In genomic region chr13:20597307-20597706, GRCm38 (mm10) we compare ENCODE assay signal across 16 mouse cellular contexts.
DNase-seq lines count a peak whose midpoint lies in the region; ATAC-seq and TF ChIP-seq lines count a peak whose summit lies in the region.
"Had no signal": no experiment of that assay in that cellular context is flagged by ENCODE, and none has a peak within 500 bp of the region (broad histone marks: within the 10 kb centered on the region; RNA-seq: fewer than 3 reads in every experiment).

No protein-coding gene starts in this region.

- no peak for ATAC-seq in monocyte, adult 5-6 weeks (replicated peaks; ENCODE audit: insufficient number of reproducible peaks, low FRiP score, low TSS enrichment, poor library complexity, severe bottlenecking)
- ATAC-seq: CD4-positive, CD25-positive, alpha-beta regulatory T cell, adult 4 months had no signal

- no peak for TF ChIP-seq CTCF in left cerebral cortex, adult 2 months (IDR thresholded peaks at IDR 0.05)

- peak; percentile 30 for DNase-seq in cerebellum, adult 11-12 months
- DNase-seq in cerebellum, adult 11 months = no peak
- peak in 1 of 2 experiments; percentile 24 for DNase-seq in left cerebral cortex, adult 2 months (ENCODE audit: extremely low spot score in 1 of 2, low spot score in 2 of 2)
- no peak for DNase-seq in left cerebral cortex, postnatal 14 days (ENCODE audit: low spot score in 2 of 2)
- peak; percentile 23 for DNase-seq in ZHBTc4 (ENCODE audit: low read depth, low spot score)
- DNase-seq in cerebellum, adult 9-10 months = peak; percentile 26
- DNase-seq in gastrocnemius, postnatal 10 days = no peak
- DNase-seq: gastrocnemius, postnatal 36 days; lung, postnatal 4 days; thymus, adult 2 months; thymus, postnatal 4 days had no signal

- intact Hi-C loops in left cerebral cortex, adult 2 months (cut with DNase I) = no loop called here
- intact Hi-C loops in left cerebral cortex, postnatal 14 days (cut with DNase I) = no loop called here

- no peak overlapping the region for H3K4me3 ChIP-seq in left cerebral cortex, adult 2 months
- H3K4me3 ChIP-seq: embryonic facial prominence, embryonic 10.5 days had no signal

- H3K27ac ChIP-seq in left cerebral cortex, adult 2 months = peak overlapping the region; percentile 69
- H3K27ac ChIP-seq: embryonic facial prominence, embryonic 10.5 days; kidney, postnatal 0 days; stomach, postnatal 0 days had no signal

Comparison
In these comparisons a context has a peak if more than half of its experiments do, and no peak if none do; other contexts are left out.
1. DNase-seq: peak in cerebellum, adult 11-12 months (single experiment), ZHBTc4 (single experiment) and cerebellum, adult 9-10 months (single experiment); none in cerebellum, adult 11 months (single experiment), left cerebral cortex, postnatal 14 days (0 of 2) and gastrocnemius, postnatal 10 days (single experiment).